Mouse (Mus musculus): ENCODE measurements around the gene Tnfrsf8.

DNA sequence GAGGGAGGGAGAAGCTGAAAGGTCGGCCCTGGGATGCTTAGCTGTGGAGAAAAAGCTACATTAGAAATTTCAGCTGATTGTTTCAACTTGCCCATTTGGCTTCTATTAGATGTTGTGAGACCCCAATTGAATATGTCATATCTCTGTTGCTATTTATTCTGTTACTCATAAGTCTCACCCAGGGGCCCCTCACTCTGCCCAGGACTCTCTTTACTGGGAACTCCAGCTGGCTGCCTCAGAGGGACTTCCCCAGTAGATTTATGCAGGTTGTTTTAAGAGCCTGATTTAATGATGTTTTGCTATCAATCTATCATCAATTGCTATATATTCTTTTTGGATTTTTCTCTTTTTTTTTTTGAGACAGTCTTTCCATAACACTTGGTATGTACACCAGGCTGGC lies 21.1 kb upstream of the Tnfrsf8 start:
- TF ChIP-seq POLR2A (IDR thresholded peaks at IDR 0.05; ENCODE audit: borderline replicate concordance, control insufficient read depth, low read depth, low read length) (no peak), CTCF (IDR thresholded peaks at IDR 0.05; ENCODE audit: control insufficient read depth, insufficient read depth, low read length) (no peak)
